Mouse (Mus musculus) embryonic facial prominence, embryonic 10.5 days (tissue): ENCODE measurements at regions not wholly inside any gene's neighbourhood (a gene's known extent, or its start where the extent isn't known, plus 50 kb on each side); places are given as distances from the start of the nearest gene placed in this dataset.
A peak's percentile ranks its signal among the peaks of the same experiment; 100 is the strongest.

Experiments used
- DNase-seq: peaks from one replicate; pipeline ENCODE4 v3.0.0-alpha.2; 2017; ENCODE audit warnings: low spot score
- H3K27ac ChIP-seq: fragments of 300-500 bp; sonication (generic); replicated peaks from 2 replicates; pipeline ENCODE4 v1.5.1; 2016; ENCODE audit warnings: mild to moderate bottlenecking
- H3K27me3 ChIP-seq: fragments of 300-500 bp; sonication (generic); replicated peaks from 2 replicates; pipeline ENCODE4 v1.6.1; 2016; ENCODE audit warnings: low read depth, mild to moderate bottlenecking; ENCODE audit not compliant: poor library complexity, severe bottlenecking
- H3K36me3 ChIP-seq: fragments of 300-500 bp; sonication (generic); replicated peaks from 2 replicates; pipeline ENCODE4 v1.6.1; 2016; ENCODE audit warnings: mild to moderate bottlenecking, moderate library complexity
- H3K4me1 ChIP-seq: fragments of 300-500 bp; sonication (generic); 2 replicates; pipeline ENCODE4 v1.6.1; 2016
- H3K4me3 ChIP-seq: fragments of 300-500 bp; sonication (generic); 2 replicates; pipeline ENCODE4 v1.5.1; 2016; ENCODE audit warnings: mild to moderate bottlenecking, moderate library complexity
- H3K9me3 ChIP-seq: fragments of 300-500 bp; sonication (generic); 2 replicates; pipeline ENCODE4 v1.6.1; 2016; ENCODE audit warnings: mild to moderate bottlenecking
- WGBS: fragments of 180-500 bp; shearing (Covaris S2); methylation state at CpG from one replicate; pipeline ENCODE4 v1.1.7; 2016; 5-methylcytosine and 5-hydroxymethylcytosine counted together

GRCm38 (mm10) chr4:55781329-55781847, 249.1 kb upstream of the Klf4 start:
- no peak overlapping the region for H3K27ac ChIP-seq
- H3K36me3 ChIP-seq, result no peaks in the 10 kb centered on the region
- no peak for DNase-seq
- no peak overlapping the region for H3K4me3 ChIP-seq
- no peaks in the 10 kb centered on the region for H3K4me1 ChIP-seq
- H3K27me3 ChIP-seq, result no peaks in the 10 kb centered on the region
- H3K9me3 ChIP-seq, result no peaks in the 10 kb centered on the region

GRCm38 (mm10) chr4:55779581-55779980, 247.3 kb upstream of the Klf4 start:
- Histone ChIP-seq H3K4me3 (no peak overlapping the region), H3K36me3 (no peaks in the 10 kb centered on the region), H3K27ac (no peak overlapping the region), H3K9me3 (no peaks in the 10 kb centered on the region), H3K4me1 (no peaks in the 10 kb centered on the region), H3K27me3 (no peaks in the 10 kb centered on the region)
- WGBS, result 62% methylated on average over 4 of the region's 4 CpGs
- no peak for DNase-seq

GRCm38 (mm10) chr4:55775858-55776257, 243.6 kb upstream of the Klf4 start:
- Histone ChIP-seq H3K27me3 (no peaks in the 10 kb centered on the region), H3K4me1 (no peaks in the 10 kb centered on the region), H3K4me3 (no peak overlapping the region), H3K27ac (no peak overlapping the region), H3K36me3 (no peaks in the 10 kb centered on the region), H3K9me3 (no peaks in the 10 kb centered on the region)
- whole genome bisulfite sequencing, result 76% methylated on average over 7 of the region's 7 CpGs
- DNase-seq, result no peak

GRCm38 (mm10) chr4:55774571-55774970, 242.3 kb upstream of the Klf4 start:
- H3K36me3 ChIP-seq, result no peaks in the 10 kb centered on the region
- no peak overlapping the region for H3K4me3 ChIP-seq
- no peaks in the 10 kb centered on the region for H3K27me3 ChIP-seq
- DNase-seq, result no peak
- H3K27ac ChIP-seq, result no peak overlapping the region
- 86% methylated on average over 4 of the region's 4 CpGs for WGBS
- H3K9me3 ChIP-seq, result no peaks in the 10 kb centered on the region
- no peaks in the 10 kb centered on the region for H3K4me1 ChIP-seq

GRCm38 (mm10) chr4:55769656-55770055, 237.4 kb upstream of the Klf4 start:
- no peaks in the 10 kb centered on the region for H3K27me3 ChIP-seq
- no peak overlapping the region for H3K4me3 ChIP-seq
- H3K4me1 ChIP-seq, result no peaks in the 10 kb centered on the region
- no peak overlapping the region for H3K27ac ChIP-seq
- H3K36me3 ChIP-seq, result no peaks in the 10 kb centered on the region
- H3K9me3 ChIP-seq, result no peaks in the 10 kb centered on the region
- WGBS, result 95% methylated on average over 3 of the region's 3 CpGs
- DNase-seq, result no peak

GRCm38 (mm10) chr4:55768325-55768724, 236.1 kb upstream of the Klf4 start:
- no peak for DNase-seq
- 87% methylated on average over 6 of the region's 6 CpGs for WGBS
- H3K27me3 ChIP-seq, result no peaks in the 10 kb centered on the region
- H3K4me3 ChIP-seq, result no peak overlapping the region
- H3K4me1 ChIP-seq, result no peaks in the 10 kb centered on the region
- H3K9me3 ChIP-seq, result no peaks in the 10 kb centered on the region
- H3K36me3 ChIP-seq, result no peaks in the 10 kb centered on the region
- no peak overlapping the region for H3K27ac ChIP-seq

GRCm38 (mm10) chr4:55767133-55767532, 234.9 kb upstream of the Klf4 start:
- DNase-seq, result no peak
- no peaks in the 10 kb centered on the region for H3K27me3 ChIP-seq
- no peak overlapping the region for H3K27ac ChIP-seq
- no peaks in the 10 kb centered on the region for H3K9me3 ChIP-seq
- no peaks in the 10 kb centered on the region for H3K4me1 ChIP-seq
- H3K36me3 ChIP-seq, result no peaks in the 10 kb centered on the region
- no peak overlapping the region for H3K4me3 ChIP-seq
- WGBS, result 87% methylated on average over 4 of the region's 4 CpGs

- 93% methylated on average over 2 of the region's 2 CpGs for WGBS
- Histone ChIP-seq H3K9me3 (no peaks in the 10 kb centered on the region), H3K36me3 (no peaks in the 10 kb centered on the region), H3K27me3 (no peaks in the 10 kb centered on the region), H3K27ac (no peak overlapping the region), H3K4me1 (no peaks in the 10 kb centered on the region), H3K4me3 (no peak overlapping the region)
- DNase-seq, result no peak
Measured at GRCm38 (mm10) chr4:55765780-55766179, 233.5 kb upstream of the Klf4 start.

GRCm38 (mm10) chr4:55763112-55763511, 230.8 kb upstream of the Klf4 start:
- no peak for DNase-seq
- Histone ChIP-seq H3K27ac (no peak overlapping the region), H3K4me3 (no peak overlapping the region), H3K27me3 (no peaks in the 10 kb centered on the region), H3K9me3 (no peaks in the 10 kb centered on the region), H3K36me3 (no peaks in the 10 kb centered on the region), H3K4me1 (no peaks in the 10 kb centered on the region)
- WGBS, result 85% methylated on average over 6 of the region's 6 CpGs

- 88% methylated on average over 4 of the region's 4 CpGs for WGBS
- DNase-seq, result no peak
- H3K27me3 ChIP-seq, result no peaks in the 10 kb centered on the region
Measured at GRCm38 (mm10) chr4:55762389-55762788, 230.1 kb upstream of the Klf4 start.

GRCm38 (mm10) chr4:55757148-55757927, 225.1 kb upstream of the Klf4 start:
- Histone ChIP-seq H3K36me3 (no peaks in the 10 kb centered on the region), H3K4me3 (no peak overlapping the region), H3K4me1 (peaks cover 4% of the 10 kb centered on the region; the same call in 1 of the 2 replicates), H3K27me3 (no peaks in the 10 kb centered on the region), H3K9me3 (no peaks in the 10 kb centered on the region), H3K27ac (no peak overlapping the region)
- peak; percentile 39 for DNase-seq
- 52% methylated on average over 15 of the region's 15 CpGs for WGBS

More at GRCm38 (mm10) chr4:55762389-55762788, 230.1 kb upstream of the Klf4 start:
- Histone ChIP-seq H3K4me1 (no peaks in the 10 kb centered on the region), H3K4me3 (no peak overlapping the region), H3K27ac (no peak overlapping the region), H3K36me3 (no peaks in the 10 kb centered on the region), H3K9me3 (no peaks in the 10 kb centered on the region)

- Histone ChIP-seq H3K27me3 (no peaks in the 10 kb centered on the region), H3K27ac (no peak overlapping the region), H3K4me1 (no peaks in the 10 kb centered on the region), H3K36me3 (no peaks in the 10 kb centered on the region), H3K4me3 (no peak overlapping the region), H3K9me3 (no peaks in the 10 kb centered on the region)
- DNase-seq, result no peak
- WGBS, result 79% methylated on average over 20 of the region's 20 CpGs
Measured at GRCm38 (mm10) chr4:55749949-55750600, 217.8 kb upstream of the Klf4 start.

- H3K9me3 ChIP-seq, result no peaks in the 10 kb centered on the region
- no peak overlapping the region for H3K4me3 ChIP-seq
- 90% methylated on average over 8 of the region's 8 CpGs for WGBS
- no peak for DNase-seq
- H3K27me3 ChIP-seq, result no peaks in the 10 kb centered on the region; the same call in 1 of the 2 replicates
- no peaks in the 10 kb centered on the region for H3K4me1 ChIP-seq
- no peaks in the 10 kb centered on the region for H3K36me3 ChIP-seq
- no peak overlapping the region for H3K27ac ChIP-seq
Measured at GRCm38 (mm10) chr4:55741355-55741754, 209.1 kb upstream of the Klf4 start.
